Mouse (Mus musculus): ENCODE data around the gene Erg. TPM values are rescaled to one million over a fixed set of nuclear protein-coding genes. Genes with fewer than 3 reads are reported as not detected.

The Erg gene
- total and polyA plus RNA-seq, 3 experiments: 13.8 to 18.3 (median 14.0) TPM

GRCm38 (mm10) chr16:95478558-95478957 is 107.8 kb downstream of the Erg start:
- no peak for DNase-seq

- DNase-seq: no peak
These were observed 111.4 kb downstream of the Erg start for GRCm38 (mm10) chr16:95475041-95475440.

- DNase-seq: no peak
These were observed 112.4 kb downstream of the Erg start for GRCm38 (mm10) chr16:95473946-95474345.

GRCm38 (mm10) chr16:95472771-95473170 is 113.6 kb downstream of the Erg start:
- no peak for DNase-seq

- no peak for DNase-seq
These were observed 116.9 kb downstream of the Erg start for GRCm38 (mm10) chr16:95469262-95470139.

- no peak for DNase-seq
These were observed 118.5 kb downstream of the Erg start for GRCm38 (mm10) chr16:95467893-95468292.

GRCm38 (mm10) chr16:95466548-95466947 is 119.8 kb downstream of the Erg start:
- DNase-seq: no peak

- no peak for DNase-seq
These were observed 121.8 kb downstream of the Erg start for GRCm38 (mm10) chr16:95464609-95465008.

- peak; percentile 83 for DNase-seq
These were observed 122.6 kb downstream of the Erg start for GRCm38 (mm10) chr16:95463796-95464195.

GRCm38 (mm10) chr16:95461941-95462340 is 124.5 kb downstream of the Erg start:
- no peak for DNase-seq

- DNase-seq: no peak
These were observed 126.1 kb downstream of the Erg start for GRCm38 (mm10) chr16:95460336-95460735.

GRCm38 (mm10) chr16:95459325-95459691 is 127.1 kb downstream of the Erg start:
- DNase-seq: peak; percentile 31

- no peak for DNase-seq
These were observed 127.6 kb downstream of the Erg start for GRCm38 (mm10) chr16:95458590-95459324.

GRCm38 (mm10) chr16:95457006-95457405 is 129.4 kb downstream of the Erg start:
- DNase-seq: no peak

GRCm38 (mm10) chr16:95455896-95456295 is 130.5 kb downstream of the Erg start:
- no peak for DNase-seq

- DNase-seq: no peak
These were observed 130.9 kb downstream of the Erg start for GRCm38 (mm10) chr16:95455461-95455860.

- DNase-seq: no peak
These were observed 134.0 kb downstream of the Erg start for GRCm38 (mm10) chr16:95452411-95452810.

- peak; percentile 39 for DNase-seq
These were observed 137.1 kb downstream of the Erg start for GRCm38 (mm10) chr16:95449361-95449725.

- DNase-seq: peak; percentile 47
These were observed 137.6 kb downstream of the Erg start for GRCm38 (mm10) chr16:95448643-95449360.

GRCm38 (mm10) chr16:95447896-95448295 is 138.5 kb downstream of the Erg start:
- DNase-seq: peak; percentile 57

- DNase-seq: no peak
These were observed 140.0 kb downstream of the Erg start for GRCm38 (mm10) chr16:95446368-95446767.

GRCm38 (mm10) chr16:95442023-95442422 is 144.4 kb downstream of the Erg start:
- DNase-seq: no peak

GRCm38 (mm10) chr16:95441179-95441578 is 145.2 kb downstream of the Erg start:
- no peak for DNase-seq

Data from adrenal gland, adult 2 months (tissue).